Mouse (Mus musculus): ENCODE measurements around the gene Aup1.

GRCm38 (mm10) chr6:83068706-83069487, 14.6 kb downstream of the Aup1 start:
- no peak for TF ChIP-seq CTCF (IDR thresholded peaks at IDR 0.05; ENCODE audit: low read depth)
- TF ChIP-seq EP300 (IDR thresholded peaks at IDR 0.05; ENCODE audit: low read depth): no peak
